Mouse (Mus musculus) testis, adult 2 months (tissue): ENCODE measurements around the gene Pgpep1. TPM values are rescaled to one million over a fixed set of nuclear protein-coding genes. Genes with fewer than 3 reads are reported as not detected.

Experiments
- H3K27ac ChIP-seq: fragments of 200-500 bp; 2 replicates; pipeline ENCODE4 v1.5.1; 2012; ENCODE audit warnings: low read depth, low read length; ENCODE audit not compliant: control insufficient read depth, insufficient read depth
- H3K27me3 ChIP-seq: fragments of 200-500 bp; 2 replicates; pipeline ENCODE4 v1.6.1; 2012; ENCODE audit warnings: mild to moderate bottlenecking, low read length, moderate library complexity; ENCODE audit not compliant: control insufficient read depth, insufficient read depth
- H3K36me3 ChIP-seq: fragments of 200-500 bp; 2 replicates; pipeline ENCODE4 v1.6.1; 2012; ENCODE audit warnings: mild to moderate bottlenecking, low read length; ENCODE audit not compliant: control insufficient read depth, insufficient read depth
- H3K4me1 ChIP-seq: fragments of 200-500 bp; 2 replicates; pipeline ENCODE4 v1.6.1; 2012; ENCODE audit warnings: low read length; ENCODE audit not compliant: control insufficient read depth, insufficient read depth
- H3K4me3 ChIP-seq: fragments of 200-500 bp; 2 replicates; pipeline ENCODE4 v1.5.1; 2012; ENCODE audit warnings: low read depth, mild to moderate bottlenecking, low read length, moderate library complexity, mixed read lengths; ENCODE audit not compliant: control insufficient read depth
- CTCF ChIP-seq: fragments of 200-500 bp; IDR thresholded peaks from 2 replicates; pipeline ENCODE4 v1.5.1; 2012; ENCODE audit warnings: low read depth, mild to moderate bottlenecking, inconsistent platforms, low read length, moderate library complexity; ENCODE audit not compliant: control insufficient read depth, insufficient read depth, insufficient replicate concordance
- POLR2A ChIP-seq: fragments of 200-500 bp; IDR thresholded peaks from 2 replicates; pipeline ENCODE4 v1.6.1; 2012; ENCODE audit warnings: low read depth, mild to moderate bottlenecking, inconsistent platforms, low read length, moderate library complexity; ENCODE audit not compliant: control insufficient read depth
- polyA plus RNA-seq: library from polyadenylated mRNA; depleted of rRNA; stranded (reverse); fragments of >200 nt; gene quantifications from 2 replicates; pipeline ENCODE4 v1.2.3, GENCODE M21; 2012

Gene Pgpep1
- polyA plus RNA-seq, 1 experiment = 3.7 TPM

DNA sequence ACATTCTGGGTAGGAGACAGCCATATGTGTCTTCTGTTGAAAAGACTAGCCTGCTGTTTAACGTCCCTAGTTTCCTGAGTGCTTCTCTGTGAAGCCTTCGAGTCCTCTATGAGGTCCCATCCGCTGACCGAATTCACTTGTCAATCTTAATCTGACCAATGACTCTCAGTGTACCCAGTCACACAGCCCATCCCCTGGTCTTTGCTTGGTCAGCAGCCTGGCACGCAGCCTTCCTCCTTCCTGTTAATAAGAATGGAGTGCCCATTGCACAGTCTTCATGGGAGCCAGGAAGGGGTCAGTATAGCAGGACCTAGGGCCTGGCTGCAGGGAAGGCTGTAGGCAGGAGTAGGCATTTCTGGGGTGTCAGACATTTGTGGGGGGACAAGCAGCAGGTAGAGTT, 45.7 kb downstream of the Pgpep1 start:
- H3K27ac ChIP-seq = no peak overlapping the region
- no peak for TF ChIP-seq POLR2A
- TF ChIP-seq CTCF = no peak
- H3K4me1 ChIP-seq = peaks cover 35% of the 10 kb centered on the region
- no peaks in the 10 kb centered on the region for H3K27me3 ChIP-seq
- no peaks in the 10 kb centered on the region for H3K36me3 ChIP-seq
- H3K4me3 ChIP-seq = no peak overlapping the region

DNA sequence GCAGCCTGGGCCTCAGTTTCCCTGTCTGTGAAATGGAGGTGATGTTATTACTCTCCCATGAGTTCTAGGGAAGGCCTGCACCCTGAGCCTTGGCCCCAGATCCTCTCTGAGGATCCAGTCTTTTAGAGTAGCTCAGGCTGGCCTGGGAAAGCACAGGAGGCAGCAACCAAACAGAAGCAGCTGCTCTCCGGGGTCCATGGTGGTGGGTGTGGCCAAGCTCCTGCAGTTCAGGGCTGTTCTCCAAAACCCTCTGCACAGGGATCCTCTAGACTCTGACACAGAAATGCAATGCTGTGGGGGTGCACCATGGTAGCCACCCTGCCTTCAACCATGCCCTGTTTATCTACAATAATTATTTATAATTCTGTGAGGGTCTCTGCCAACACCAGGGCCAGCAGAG, 46.4 kb downstream of the Pgpep1 start:
- TF ChIP-seq CTCF (no peak), POLR2A (no peak)
- H3K27ac ChIP-seq = no peak overlapping the region
- no peak overlapping the region for H3K4me3 ChIP-seq
- H3K4me1 ChIP-seq = peaks cover 35% of the 10 kb centered on the region
- no peaks in the 10 kb centered on the region for H3K36me3 ChIP-seq
- H3K27me3 ChIP-seq = no peaks in the 10 kb centered on the region

DNA sequence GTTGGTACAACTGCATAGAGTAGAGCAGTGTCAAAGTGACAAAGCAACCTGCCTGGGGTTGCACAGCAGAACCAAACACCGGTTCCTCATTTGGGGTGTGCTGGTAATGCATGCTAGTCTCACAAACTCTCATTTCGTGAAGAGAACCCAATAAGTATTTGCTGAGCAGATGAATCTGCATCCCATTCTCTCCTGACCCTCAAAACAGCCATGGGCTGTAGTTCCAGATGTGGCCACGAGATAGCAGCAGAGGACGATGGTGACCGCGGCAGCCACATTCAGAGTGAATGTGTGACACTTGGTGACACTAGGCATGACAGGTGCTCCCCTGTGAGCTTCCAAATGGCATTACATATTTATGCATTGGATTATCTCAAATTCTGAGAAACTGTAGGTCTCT, 48.3 kb downstream of the Pgpep1 start:
- TF ChIP-seq POLR2A = no peak
- peak; percentile 91; the same call in 1 of the 2 replicates for TF ChIP-seq CTCF
- no peaks in the 10 kb centered on the region for H3K36me3 ChIP-seq
- no peaks in the 10 kb centered on the region for H3K27me3 ChIP-seq
- peaks cover 37% of the 10 kb centered on the region for H3K4me1 ChIP-seq
- no peak overlapping the region for H3K27ac ChIP-seq
- H3K4me3 ChIP-seq = no peak overlapping the region

DNA sequence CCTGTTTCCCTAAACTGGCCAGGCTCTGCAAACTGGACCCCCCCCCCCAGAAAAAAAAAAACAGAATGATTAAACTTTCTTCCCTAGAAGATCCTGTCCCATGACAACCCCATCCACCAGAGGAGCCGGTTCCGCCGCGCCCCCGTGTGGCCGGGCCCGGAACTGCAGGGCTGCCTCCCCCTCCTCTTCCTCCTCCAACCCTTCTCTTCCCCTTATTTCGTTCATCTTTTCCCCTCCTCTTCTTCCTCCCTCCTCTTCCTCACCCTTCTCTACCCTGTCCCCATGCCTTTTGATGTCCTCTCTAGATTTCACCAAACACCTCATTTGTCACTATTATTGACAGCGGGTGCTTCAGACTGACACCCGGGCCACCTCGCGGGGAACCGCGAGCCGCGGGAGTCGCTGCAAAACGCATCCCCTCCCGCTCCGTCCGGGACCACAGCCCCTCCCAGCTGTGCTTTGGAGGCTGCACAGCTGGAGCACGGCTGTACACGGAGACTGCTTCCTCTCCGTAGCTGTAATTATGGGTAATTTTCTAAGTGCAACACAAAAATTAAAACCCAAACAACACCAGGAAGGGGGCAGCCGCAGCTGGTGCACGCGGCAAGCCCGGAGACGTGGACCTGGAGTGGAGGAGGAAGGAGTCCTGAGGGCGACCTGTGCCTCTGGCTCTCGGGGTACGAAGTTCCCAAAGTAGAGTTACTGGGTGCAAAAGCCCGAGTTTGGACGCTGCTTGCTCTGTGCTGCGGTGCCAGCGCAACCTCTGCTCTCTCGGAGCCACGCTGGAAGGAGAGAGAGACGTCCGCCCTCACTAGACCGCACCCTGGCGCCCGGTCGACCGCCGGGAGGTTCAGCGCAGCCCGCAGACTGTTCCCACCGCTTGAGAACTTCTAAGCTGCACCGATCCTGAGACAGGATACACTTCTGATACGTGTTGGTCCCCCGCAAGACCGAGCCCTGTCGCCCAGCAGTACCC, 49.1 kb downstream of the Pgpep1 start:
- TF ChIP-seq CTCF = peak; percentile 96
- TF ChIP-seq POLR2A = peak; percentile 52; the same call in 1 of the 2 replicates
- H3K36me3 ChIP-seq = no peaks in the 10 kb centered on the region
- peak overlapping the region; percentile 86 for H3K27ac ChIP-seq
- no peaks in the 10 kb centered on the region for H3K27me3 ChIP-seq
- peak overlapping the region; percentile 55 for H3K4me3 ChIP-seq
- peaks cover 37% of the 10 kb centered on the region for H3K4me1 ChIP-seq

DNA sequence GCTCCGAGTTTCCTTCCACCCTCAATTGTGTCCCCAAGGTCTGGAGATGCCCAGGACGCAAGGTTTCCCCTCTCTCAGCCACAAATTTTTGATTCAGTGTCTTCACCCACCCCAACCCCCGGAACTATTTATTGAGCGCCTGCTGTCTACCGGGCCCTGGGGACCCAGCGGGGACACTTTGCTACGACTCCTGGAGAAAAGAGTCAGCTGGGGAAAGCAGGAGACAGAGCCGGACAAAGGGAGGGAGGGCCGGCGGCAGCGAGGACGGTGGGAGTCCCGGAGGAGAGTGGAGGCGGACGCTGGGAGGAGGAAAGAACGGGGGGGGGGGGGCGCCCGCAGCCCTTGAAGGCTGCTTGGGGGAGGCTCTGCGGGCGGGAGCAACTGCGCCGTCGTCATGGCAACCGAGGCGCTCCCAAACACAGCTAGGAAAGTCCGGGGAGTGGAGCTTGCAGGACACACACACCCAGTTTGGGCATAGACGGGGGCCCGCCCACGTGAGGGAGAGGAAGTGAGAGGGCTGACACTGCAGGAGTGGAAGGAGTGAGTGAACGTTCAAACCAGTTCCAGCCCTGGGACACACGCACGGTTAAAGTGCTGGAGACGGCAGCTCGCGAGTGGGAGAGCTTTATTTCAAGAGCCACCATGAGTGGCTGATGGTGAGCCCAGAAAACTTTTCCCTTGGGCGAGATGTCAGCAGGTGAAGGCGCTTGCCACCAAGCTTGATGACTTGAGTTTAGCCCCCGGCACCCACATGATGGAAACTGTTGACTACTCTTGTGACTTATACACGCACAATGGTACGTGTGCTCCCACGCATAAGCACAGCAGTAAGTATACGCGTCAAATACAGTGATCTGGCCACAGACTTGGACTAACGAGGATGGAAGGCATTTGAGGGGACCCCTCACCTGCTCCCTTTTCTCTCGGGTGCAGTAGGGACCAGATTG, 50.1 kb downstream of the Pgpep1 start:
- peak overlapping the region; percentile 77 for H3K4me3 ChIP-seq

DNA sequence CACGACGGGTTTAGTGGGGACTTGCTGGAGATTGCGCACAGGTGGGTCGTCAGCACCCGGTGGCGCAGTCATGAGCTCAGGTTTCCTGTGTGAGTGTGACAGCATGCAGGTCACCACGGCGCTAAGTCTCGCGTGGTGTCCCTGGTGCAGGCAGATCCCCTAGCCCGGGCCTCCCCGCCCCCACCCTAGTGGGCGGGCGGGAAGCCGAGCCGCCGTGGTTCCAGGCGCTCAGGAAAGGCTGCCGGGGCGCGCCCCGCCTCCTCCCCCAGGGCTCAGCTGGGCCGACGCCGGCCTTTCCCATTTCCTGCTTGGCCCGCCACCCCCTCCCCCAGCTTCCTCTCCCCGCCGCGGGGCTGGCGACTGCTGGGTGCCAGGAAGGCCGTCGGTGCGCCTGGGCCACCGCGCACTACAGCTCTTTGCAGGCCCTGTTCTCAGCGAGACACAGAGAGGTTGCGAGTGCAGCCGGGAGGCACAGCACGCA, 50.8 kb downstream of the Pgpep1 start:
- Histone ChIP-seq H3K27me3 (no peaks in the 10 kb centered on the region), H3K36me3 (no peaks in the 10 kb centered on the region), H3K4me1 (peaks cover 37% of the 10 kb centered on the region), H3K27ac (peak overlapping the region; percentile 93), H3K4me3 (peak overlapping the region; percentile 77)
- TF ChIP-seq POLR2A (peak; percentile 56), CTCF (no peak)

More for the DNA sequence above, 50.1 kb downstream of the Pgpep1 start:
- Histone ChIP-seq H3K36me3 (no peaks in the 10 kb centered on the region), H3K4me1 (peaks cover 37% of the 10 kb centered on the region), H3K27me3 (no peaks in the 10 kb centered on the region), H3K27ac (peak overlapping the region; percentile 93)
- TF ChIP-seq POLR2A (peak; percentile 64), CTCF (no peak)

DNA sequence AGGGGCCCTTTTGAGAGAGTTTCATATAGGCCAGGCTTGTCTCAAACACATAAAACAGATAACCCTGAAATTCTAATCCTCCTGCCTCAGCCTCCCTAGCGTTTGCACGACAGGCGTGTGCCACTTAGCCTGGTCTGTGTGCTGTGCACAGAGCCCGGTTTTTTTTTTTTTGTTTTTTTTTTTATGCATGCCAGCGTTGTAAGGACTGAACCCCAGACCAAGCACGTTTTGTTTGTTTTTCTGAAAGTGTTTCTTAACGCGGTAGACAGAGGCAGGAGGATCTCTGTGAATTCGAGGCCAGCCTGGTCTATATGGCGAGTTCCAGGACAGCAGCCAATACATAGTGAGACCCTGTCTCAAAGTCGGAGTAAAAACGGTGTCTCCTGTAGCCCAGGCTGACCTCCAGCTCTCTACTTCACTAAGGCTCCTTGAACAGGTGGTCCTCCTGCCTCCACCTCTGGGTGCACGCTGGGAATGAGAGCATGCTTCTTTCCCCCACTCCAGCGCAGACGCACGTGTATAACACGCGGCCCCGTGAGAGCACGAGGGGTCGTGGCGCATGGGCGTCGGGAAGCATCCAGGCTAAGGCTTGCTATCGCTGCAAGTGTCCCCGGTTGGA, 51.3 kb downstream of the Pgpep1 start, which contains the start of gene Ssbp4:
Gene Ssbp4, minus strand, starts transcription at position 124 of the 619 bp plus-strand sequence.
- Histone ChIP-seq H3K4me1 (peaks cover 37% of the 10 kb centered on the region), H3K27me3 (no peaks in the 10 kb centered on the region), H3K4me3 (peak within 1 kb of the TSS; percentile 83), H3K27ac (peak within 1 kb of the TSS; percentile 93), H3K36me3 (no peaks in the 10 kb centered on the region)
- TF ChIP-seq POLR2A = no peak
- no peak for TF ChIP-seq CTCF
